ENCODE assay signal across 14 mouse cellular contexts in the genomic region with DNA sequence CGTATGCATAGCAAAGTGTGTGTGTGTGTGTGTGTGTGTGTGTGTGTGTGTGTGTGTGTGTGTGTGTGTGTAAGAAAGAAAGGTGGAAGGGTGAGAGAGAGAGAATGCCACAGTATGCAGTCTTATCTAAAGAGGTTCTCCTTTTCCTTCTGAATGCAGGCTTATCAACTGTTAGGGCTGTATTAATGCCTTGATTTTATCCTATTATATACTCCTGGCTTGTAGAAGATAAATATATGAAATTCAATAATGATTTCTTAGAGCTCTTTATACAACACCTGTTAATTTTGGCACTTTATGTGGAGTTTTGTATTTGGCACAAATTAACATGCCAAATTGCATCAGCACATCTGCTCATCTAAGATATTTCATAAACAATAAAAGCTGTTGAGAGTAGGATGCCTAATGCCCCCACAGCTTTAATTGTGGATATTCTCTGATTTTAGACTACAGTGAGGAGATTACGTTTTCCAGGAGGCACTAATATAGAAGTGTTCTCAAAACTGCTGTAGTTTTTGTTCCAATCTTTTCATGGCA.
"Had no signal": no experiment of that assay in that cellular context is flagged by ENCODE, and none has a peak within 500 bp of the region (broad histone marks: within the 10 kb centered on the region; RNA-seq: fewer than 3 reads in every experiment).

No protein-coding gene starts in this region.

- DNase-seq: kidney, adult 9 months; kidney, postnatal 36 days; lung, embryonic 14.5 days; lung, postnatal 10 days; lung, postnatal 4 days; retina, postnatal 1 day; thymus, postnatal 4 days had no signal

- H3K9me3 ChIP-seq: limb, embryonic 15.5 days; liver, embryonic 12.5 days; midbrain, embryonic 10.5 days; midbrain, embryonic 15.5 days; neural tube, embryonic 13.5 days; stomach, embryonic 15.5 days had no signal

- H3K27me3 ChIP-seq: limb, embryonic 15.5 days; liver, embryonic 12.5 days; midbrain, embryonic 15.5 days; neural tube, embryonic 13.5 days; stomach, embryonic 15.5 days had no signal

- ATAC-seq: liver, embryonic 12.5 days; midbrain, embryonic 15.5 days had no signal

- H3K9ac ChIP-seq: limb, embryonic 15.5 days; liver, embryonic 12.5 days; lung, embryonic 14.5 days; midbrain, embryonic 15.5 days; neural tube, embryonic 13.5 days; stomach, embryonic 15.5 days had no signal

- H3K36me3 ChIP-seq: limb, embryonic 15.5 days; liver, embryonic 12.5 days; midbrain, embryonic 10.5 days; midbrain, embryonic 15.5 days; neural tube, embryonic 13.5 days; stomach, embryonic 15.5 days had no signal

- H3K4me1 ChIP-seq: limb, embryonic 15.5 days; liver, embryonic 12.5 days; midbrain, embryonic 10.5 days; midbrain, embryonic 15.5 days; neural tube, embryonic 13.5 days; stomach, embryonic 15.5 days had no signal

- H3K4me3 ChIP-seq: limb, embryonic 15.5 days; liver, embryonic 12.5 days; midbrain, embryonic 10.5 days; midbrain, embryonic 15.5 days; neural tube, embryonic 13.5 days; stomach, embryonic 15.5 days had no signal

- H3K27ac ChIP-seq: kidney, postnatal 0 days; limb, embryonic 15.5 days; liver, embryonic 12.5 days; midbrain, embryonic 10.5 days; midbrain, embryonic 15.5 days; neural tube, embryonic 13.5 days; stomach, embryonic 15.5 days had no signal

- H3K4me2 ChIP-seq: limb, embryonic 15.5 days; liver, embryonic 12.5 days; lung, embryonic 14.5 days; midbrain, embryonic 15.5 days; neural tube, embryonic 13.5 days; stomach, embryonic 15.5 days had no signal
